Mouse (Mus musculus): ENCODE results near the gene Cd70.

The Cd70 gene

DNA sequence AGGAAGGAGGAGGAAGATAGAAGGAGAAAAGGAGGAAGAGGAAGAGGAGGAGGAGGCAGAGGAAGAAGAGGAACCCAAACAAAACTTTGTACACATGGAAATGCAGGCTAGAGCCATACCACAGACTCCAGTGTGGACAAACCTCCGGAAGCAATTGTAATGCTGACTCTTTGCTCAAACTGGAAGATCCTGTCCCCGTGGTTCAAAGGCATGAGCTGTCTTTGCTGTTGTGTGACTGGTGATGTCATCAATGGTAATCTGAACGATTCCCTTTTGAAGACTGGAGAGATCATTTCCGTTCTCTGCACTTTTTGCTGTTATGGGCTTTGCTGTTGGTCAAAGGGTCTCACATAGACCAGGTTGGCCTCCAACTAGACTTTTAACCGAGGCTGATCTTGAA, 51.3 kb downstream of the Cd70 start:
- DNase-seq (ENCODE audit: low read depth, low spot score), result no peak

DNA sequence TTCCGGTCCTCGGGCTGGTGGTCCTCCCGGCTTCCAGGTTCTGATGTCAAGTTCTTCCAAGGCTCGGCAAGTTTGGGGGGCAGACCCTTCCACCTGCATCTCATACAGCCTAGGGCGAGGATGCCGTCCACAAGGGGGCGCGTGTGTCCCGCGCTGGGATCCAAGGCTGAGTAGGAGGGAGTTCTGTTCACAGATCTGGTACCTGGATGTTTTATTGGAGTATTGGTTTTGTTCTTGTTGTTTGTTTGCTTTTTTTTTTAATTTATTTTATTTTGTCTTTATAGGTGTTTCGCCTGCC, 53.0 kb downstream of the Cd70 start:
- DNase-seq (ENCODE audit: low read depth, low spot score), result no peak
